Mouse (Mus musculus): ENCODE measurements at regions not wholly inside any gene's neighbourhood (a gene's known extent, or its start where the extent isn't known, plus 50 kb on each side); places are given as distances from the start of the nearest gene placed in this dataset.

GRCm38 (mm10) chr5:126335553-126336520 is 804.3 kb downstream of the Tmem132b start:
- Histone ChIP-seq H3K27ac (replicated peaks in 1 of 2; ENCODE audit: control insufficient read depth in 1 of 2, insufficient read depth in 1 of 2, low read depth in 2 of 2, low read length in 2 of 2) (no peak overlapping the region), H3K4me3 (ENCODE audit: control insufficient read depth in 1 of 2, insufficient read depth in 1 of 2, low read depth in 1 of 2, low read length in 2 of 2) (no peak overlapping the region), H3K9me3 (ENCODE audit: control insufficient read depth, low read length) (no peaks in the 10 kb centered on the region), H3K9ac (ENCODE audit: low read length) (no peak overlapping the region), H3K4me2 (ENCODE audit: low read length) (no peak overlapping the region), H3K4me1 (ENCODE audit: control insufficient read depth in 2 of 2, insufficient read depth in 2 of 2, low read length in 2 of 2) (no peaks in the 10 kb centered on the region), H3K27me3 (ENCODE audit: control insufficient read depth, insufficient read depth, low read length) (no peaks in the 10 kb centered on the region), H3K36me3 (ENCODE audit: control insufficient read depth, insufficient read depth, low read length) (no peaks in the 10 kb centered on the region)
- WGBS: 65% methylated on average over 6 of the region's 6 CpGs
- no peak for ATAC-seq (ENCODE audit: insufficient number of reproducible peaks, insufficient read depth, low FRiP score, low read depth)

GRCm38 (mm10) chr5:126337884-126338283 is 806.3 kb downstream of the Tmem132b start:
- H3K4me3 ChIP-seq (ENCODE audit: control insufficient read depth in 1 of 2, insufficient read depth in 1 of 2, low read depth in 1 of 2, low read length in 2 of 2): no peak overlapping the region
- H3K27ac ChIP-seq (replicated peaks in 1 of 2; ENCODE audit: control insufficient read depth in 1 of 2, insufficient read depth in 1 of 2, low read depth in 2 of 2, low read length in 2 of 2): no peak overlapping the region
- H3K4me2 ChIP-seq (ENCODE audit: low read length): no peak overlapping the region
- no peak overlapping the region for H3K9ac ChIP-seq (ENCODE audit: low read length)
- 63% methylated on average over 1 of the region's 1 CpGs for WGBS
- no peaks in the 10 kb centered on the region for H3K27me3 ChIP-seq (ENCODE audit: control insufficient read depth, insufficient read depth, low read length)
- 0 out of 2 replicates have a peak, but pooled peaks cover 6% of the 10 kb centered on the region for H3K9me3 ChIP-seq (ENCODE audit: control insufficient read depth, low read length)
- H3K4me1 ChIP-seq (ENCODE audit: control insufficient read depth in 2 of 2, insufficient read depth in 2 of 2, low read length in 2 of 2): no peaks in the 10 kb centered on the region
- H3K36me3 ChIP-seq (ENCODE audit: control insufficient read depth, insufficient read depth, low read length): no peaks in the 10 kb centered on the region
- ATAC-seq (ENCODE audit: insufficient number of reproducible peaks, insufficient read depth, low FRiP score, low read depth): no peak

DNA sequence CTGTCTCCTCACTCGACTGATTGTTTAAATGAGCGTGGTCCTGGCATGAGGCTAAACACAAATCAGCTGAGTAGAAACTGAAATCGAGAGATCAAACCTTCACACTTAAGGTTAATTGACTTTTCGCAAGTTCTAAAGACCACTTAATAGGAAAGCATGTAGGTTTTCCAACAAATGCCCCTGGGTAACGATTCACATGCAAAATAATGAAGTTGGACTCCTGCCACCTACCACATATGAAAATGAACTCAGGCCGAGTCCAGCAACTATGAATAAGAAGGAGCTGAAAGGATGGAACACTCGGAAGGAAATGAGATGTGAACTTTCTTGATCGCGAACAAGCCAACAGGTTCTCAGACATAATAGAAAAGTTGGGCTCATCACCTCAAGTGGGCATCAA is 812.0 kb downstream of the Tmem132b start:
- no peak overlapping the region for H3K4me3 ChIP-seq (ENCODE audit: control insufficient read depth in 1 of 2, insufficient read depth in 1 of 2, low read depth in 1 of 2, low read length in 2 of 2)
- H3K36me3 ChIP-seq (ENCODE audit: control insufficient read depth, insufficient read depth, low read length): no peaks in the 10 kb centered on the region
- 81% methylated on average over 9 of the region's 9 CpGs for WGBS
- H3K27me3 ChIP-seq (ENCODE audit: control insufficient read depth, insufficient read depth, low read length): no peaks in the 10 kb centered on the region
- H3K4me2 ChIP-seq (ENCODE audit: low read length): no peak overlapping the region
- no peak overlapping the region for H3K9ac ChIP-seq (ENCODE audit: low read length)
- no peak for ATAC-seq (ENCODE audit: insufficient number of reproducible peaks, insufficient read depth, low FRiP score, low read depth)
- H3K27ac ChIP-seq (replicated peaks in 1 of 2; ENCODE audit: control insufficient read depth in 1 of 2, insufficient read depth in 1 of 2, low read depth in 2 of 2, low read length in 2 of 2): no peak overlapping the region
- 0 out of 2 replicates have a peak, but pooled peaks cover 6% of the 10 kb centered on the region for H3K9me3 ChIP-seq (ENCODE audit: control insufficient read depth, low read length)
- no peaks in the 10 kb centered on the region for H3K4me1 ChIP-seq (ENCODE audit: control insufficient read depth in 2 of 2, insufficient read depth in 2 of 2, low read length in 2 of 2)

DNA sequence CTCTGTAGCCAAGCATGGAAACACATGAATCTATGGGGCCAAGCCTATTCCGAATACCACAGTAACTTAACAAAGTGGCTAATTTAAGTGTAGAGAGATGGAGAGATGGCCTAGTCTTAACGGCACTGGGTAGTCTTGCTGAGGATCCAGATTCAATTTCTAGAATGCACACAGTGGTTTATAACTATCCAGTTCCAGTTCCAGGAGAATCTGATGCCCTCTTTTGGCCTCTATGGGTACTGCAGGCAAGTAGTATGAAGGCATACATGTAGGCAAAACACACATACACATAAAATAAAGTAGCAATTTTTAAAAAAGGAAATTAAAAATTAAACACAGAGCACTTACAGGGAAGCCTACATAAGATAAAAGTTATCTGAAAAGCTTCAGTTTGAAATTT is 819.4 kb downstream of the Tmem132b start:
- Histone ChIP-seq H3K9me3 (ENCODE audit: control insufficient read depth, low read length) (no peaks in the 10 kb centered on the region; the same call in 1 of the 2 replicates), H3K4me3 (ENCODE audit: control insufficient read depth in 1 of 2, insufficient read depth in 1 of 2, low read depth in 1 of 2, low read length in 2 of 2) (no peak overlapping the region), H3K27me3 (ENCODE audit: control insufficient read depth, insufficient read depth, low read length) (no peaks in the 10 kb centered on the region), H3K4me1 (ENCODE audit: control insufficient read depth in 2 of 2, insufficient read depth in 2 of 2, low read length in 2 of 2) (no peaks in the 10 kb centered on the region), H3K36me3 (ENCODE audit: control insufficient read depth, insufficient read depth, low read length) (no peaks in the 10 kb centered on the region), H3K27ac (replicated peaks in 1 of 2; ENCODE audit: control insufficient read depth in 1 of 2, insufficient read depth in 1 of 2, low read depth in 2 of 2, low read length in 2 of 2) (no peak overlapping the region), H3K9ac (ENCODE audit: low read length) (no peak overlapping the region), H3K4me2 (ENCODE audit: low read length) (no peak overlapping the region)
- no peak for ATAC-seq (ENCODE audit: insufficient number of reproducible peaks, insufficient read depth, low FRiP score, low read depth)
- 76% methylated on average over 2 of the region's 2 CpGs for WGBS

- no peak overlapping the region for H3K9ac ChIP-seq (ENCODE audit: low read length)
- H3K27me3 ChIP-seq (ENCODE audit: control insufficient read depth, insufficient read depth, low read length): no peaks in the 10 kb centered on the region
- 0 out of 2 replicates have a peak, but pooled peaks cover 10% of the 10 kb centered on the region for H3K9me3 ChIP-seq (ENCODE audit: control insufficient read depth, low read length)
- no peak for ATAC-seq (ENCODE audit: insufficient number of reproducible peaks, insufficient read depth, low FRiP score, low read depth)
- no peak overlapping the region for H3K27ac ChIP-seq (replicated peaks in 1 of 2; ENCODE audit: control insufficient read depth in 1 of 2, insufficient read depth in 1 of 2, low read depth in 2 of 2, low read length in 2 of 2)
- no peaks in the 10 kb centered on the region for H3K36me3 ChIP-seq (ENCODE audit: control insufficient read depth, insufficient read depth, low read length)
- H3K4me3 ChIP-seq (ENCODE audit: control insufficient read depth in 1 of 2, insufficient read depth in 1 of 2, low read depth in 1 of 2, low read length in 2 of 2): no peak overlapping the region
- H3K4me2 ChIP-seq (ENCODE audit: low read length): no peak overlapping the region
- 78% methylated on average over 2 of the region's 2 CpGs for WGBS
- H3K4me1 ChIP-seq (ENCODE audit: control insufficient read depth in 2 of 2, insufficient read depth in 2 of 2, low read length in 2 of 2): no peaks in the 10 kb centered on the region
These were observed 837.9 kb downstream of the Tmem132b start for GRCm38 (mm10) chr5:126369436-126369835.

DNA sequence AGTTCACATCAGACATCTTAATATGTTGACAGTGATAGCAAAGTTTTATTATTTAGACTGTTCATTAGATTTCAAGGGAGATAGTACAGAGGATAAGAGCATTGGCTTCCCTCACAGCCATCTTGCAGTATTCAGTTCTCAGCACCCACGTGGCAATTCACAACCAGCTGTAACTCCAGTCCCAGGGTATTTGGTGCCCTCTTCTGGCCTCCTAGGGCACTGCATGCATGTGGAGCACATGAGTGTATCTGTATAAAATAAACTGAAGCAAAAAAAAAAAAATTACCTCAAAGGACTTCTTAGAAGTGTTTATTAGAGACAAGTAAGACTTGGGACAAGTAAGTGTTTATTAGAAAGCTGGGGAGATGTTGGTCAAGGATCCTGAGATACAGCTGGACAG is 849.3 kb upstream of the Tmem132c start:
- 43% methylated on average over 1 of the region's 1 CpGs for WGBS
- no peak for ATAC-seq (ENCODE audit: insufficient number of reproducible peaks, insufficient read depth, low FRiP score, low read depth)
- Histone ChIP-seq H3K9me3 (ENCODE audit: control insufficient read depth, low read length) (0 out of 2 replicates have a peak, but pooled peaks cover 4% of the 10 kb centered on the region), H3K4me1 (ENCODE audit: control insufficient read depth in 2 of 2, insufficient read depth in 2 of 2, low read length in 2 of 2) (no peaks in the 10 kb centered on the region), H3K27ac (replicated peaks in 1 of 2; ENCODE audit: control insufficient read depth in 1 of 2, insufficient read depth in 1 of 2, low read depth in 2 of 2, low read length in 2 of 2) (no peak overlapping the region), H3K4me3 (ENCODE audit: control insufficient read depth in 1 of 2, insufficient read depth in 1 of 2, low read depth in 1 of 2, low read length in 2 of 2) (no peak overlapping the region), H3K27me3 (ENCODE audit: control insufficient read depth, insufficient read depth, low read length) (no peaks in the 10 kb centered on the region), H3K4me2 (ENCODE audit: low read length) (no peak overlapping the region), H3K9ac (ENCODE audit: low read length) (no peak overlapping the region), H3K36me3 (ENCODE audit: control insufficient read depth, insufficient read depth, low read length) (no peaks in the 10 kb centered on the region)

- H3K36me3 ChIP-seq (ENCODE audit: control insufficient read depth, insufficient read depth, low read length): no peaks in the 10 kb centered on the region
- H3K4me2 ChIP-seq (ENCODE audit: low read length): no peak overlapping the region
- 45% methylated on average over 8 of the region's 8 CpGs for WGBS
These were observed 846.3 kb upstream of the Tmem132c start for GRCm38 (mm10) chr5:126395331-126395730.

More at GRCm38 (mm10) chr5:126395331-126395730, 846.3 kb upstream of the Tmem132c start:
- Histone ChIP-seq H3K9ac (ENCODE audit: low read length) (no peak overlapping the region), H3K4me3 (ENCODE audit: control insufficient read depth in 1 of 2, insufficient read depth in 1 of 2, low read depth in 1 of 2, low read length in 2 of 2) (no peak overlapping the region), H3K27me3 (ENCODE audit: control insufficient read depth, insufficient read depth, low read length) (no peaks in the 10 kb centered on the region), H3K27ac (replicated peaks in 1 of 2; ENCODE audit: control insufficient read depth in 1 of 2, insufficient read depth in 1 of 2, low read depth in 2 of 2, low read length in 2 of 2) (no peak overlapping the region), H3K4me1 (ENCODE audit: control insufficient read depth in 2 of 2, insufficient read depth in 2 of 2, low read length in 2 of 2) (no peaks in the 10 kb centered on the region), H3K9me3 (ENCODE audit: control insufficient read depth, low read length) (peaks cover 6% of the 10 kb centered on the region; the same call in 1 of the 2 replicates)
- ATAC-seq (ENCODE audit: insufficient number of reproducible peaks, insufficient read depth, low FRiP score, low read depth): no peak
